Mouse (Mus musculus) v-Abl transformed pro-B cells (cell line): ENCODE data around the gene Tff1.

Experiments
- in situ Hi-C, 2 experiments: fragments of 400-800 bp; cut with MboI; formaldehyde crosslinking; loops; one replicate each; pipeline ENCODE4 v1.15.1; 2025; ENCODE audit not compliant: unreplicated experiment in 2 of 2

The Tff1 gene

DNA sequence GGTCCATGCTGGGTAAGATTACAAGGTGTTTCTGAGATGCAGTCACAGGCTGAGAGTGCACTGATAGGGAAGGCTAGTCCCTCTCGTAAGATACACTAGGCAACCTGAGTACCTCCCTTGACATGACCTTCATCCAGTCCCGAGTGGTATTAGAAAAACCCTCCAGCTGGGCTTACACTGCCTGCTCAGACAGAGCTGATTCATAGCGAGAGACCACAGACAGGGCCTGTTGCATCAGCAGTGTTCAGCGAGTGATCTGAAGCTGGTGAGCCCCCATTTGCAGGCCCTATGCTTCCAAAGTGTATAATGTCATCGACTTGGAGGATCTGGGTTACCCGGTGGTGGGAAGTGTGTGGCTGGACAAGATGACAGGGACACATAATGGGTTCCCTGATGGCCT is at the start of gene Tff1:
Gene Tff1, minus strand, starts transcription at position 151 of the 400 bp plus-strand sequence.
- in situ Hi-C loops, result no loop called here

DNA sequence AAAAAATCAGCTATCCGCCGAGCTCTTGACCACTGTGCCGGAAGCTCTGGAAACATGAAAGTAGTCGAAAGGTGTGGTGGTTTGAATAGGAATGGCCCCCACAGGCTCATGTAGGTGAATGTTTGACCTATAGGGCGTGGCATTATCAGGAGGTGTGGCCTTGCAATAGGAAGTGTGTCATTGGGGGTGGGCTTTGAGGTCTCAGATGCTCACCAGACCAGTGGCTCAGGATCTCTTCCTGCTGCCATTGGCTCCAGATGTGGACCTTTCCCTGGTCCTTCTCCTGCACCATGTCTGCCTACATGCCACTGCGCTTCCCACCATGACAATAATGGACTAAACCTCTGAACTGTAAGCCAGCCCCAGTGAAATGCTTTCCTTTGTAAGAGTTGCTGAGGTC is 46.8 kb upstream of the Tff1 start:
- in situ Hi-C loops, result no loop called here

DNA sequence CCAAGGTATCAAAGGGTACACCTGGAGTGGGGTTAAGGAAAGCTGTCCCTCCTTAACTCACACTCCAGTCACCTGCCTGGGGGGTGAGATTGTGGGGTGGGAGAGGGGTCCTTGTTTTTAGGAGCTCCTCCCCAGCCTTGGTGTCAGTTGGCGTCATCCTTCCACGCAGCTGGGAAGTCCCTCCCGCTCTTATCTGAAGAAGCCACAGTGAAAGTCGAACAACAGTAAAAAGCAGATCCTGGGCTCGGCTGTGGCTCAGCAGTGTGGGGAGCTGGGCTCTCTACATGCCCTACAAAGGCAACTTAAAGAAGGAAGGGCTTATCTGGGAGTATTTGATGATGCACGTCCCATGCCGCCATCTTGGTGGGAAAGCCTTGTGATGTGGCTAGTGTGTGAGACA is 45.2 kb upstream of the Tff1 start:
- in situ Hi-C loops, result no loop called here

DNA sequence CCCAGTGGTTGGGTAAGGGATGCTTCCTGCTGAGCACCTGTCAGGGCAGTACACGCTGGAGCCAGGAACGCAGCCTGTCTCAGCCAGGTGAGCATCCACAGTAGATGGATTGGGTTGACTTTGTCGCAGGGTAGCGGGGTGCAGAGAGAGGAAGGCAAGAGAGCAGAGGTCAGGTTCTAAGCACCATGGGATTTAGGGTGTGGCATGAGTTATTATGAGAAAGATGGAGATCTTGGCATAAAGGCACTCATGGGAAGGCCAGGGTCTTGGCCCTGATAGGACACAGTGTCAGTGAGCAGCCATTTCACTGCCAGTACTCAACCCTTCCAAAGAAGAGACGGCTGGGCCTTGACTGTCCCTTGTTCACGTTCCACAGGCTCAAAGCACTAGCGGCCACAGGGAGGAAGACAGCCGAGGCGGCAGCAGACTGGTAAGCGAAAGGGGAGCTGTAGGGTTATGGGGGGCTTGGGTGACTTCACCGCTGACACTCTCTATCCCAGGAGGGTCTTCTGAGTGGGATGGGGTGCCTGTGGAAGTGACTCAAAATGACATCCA is 44.4 kb upstream of the Tff1 start:
- in situ Hi-C loops, result no loop called here

DNA sequence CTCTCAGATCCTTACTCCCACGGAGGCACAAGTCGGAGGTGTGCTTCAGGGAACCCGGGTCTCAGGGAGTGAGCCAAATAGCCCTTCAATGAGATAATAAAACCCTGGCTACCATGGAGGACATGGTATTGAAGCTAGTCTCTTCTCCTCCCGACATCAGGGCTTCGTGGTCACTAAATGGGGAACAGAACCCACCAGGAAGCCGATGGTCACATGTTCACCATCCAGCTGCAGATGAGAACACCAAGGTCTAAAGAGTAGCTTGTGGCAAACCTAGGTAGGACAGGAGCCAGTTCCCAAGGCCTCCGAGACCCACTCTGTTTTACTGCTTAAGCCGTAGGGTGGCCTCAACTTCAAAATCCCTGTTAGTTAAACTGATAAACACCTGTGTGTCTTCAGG is 43.6 kb upstream of the Tff1 start:
- in situ Hi-C loops, result no loop called here

DNA sequence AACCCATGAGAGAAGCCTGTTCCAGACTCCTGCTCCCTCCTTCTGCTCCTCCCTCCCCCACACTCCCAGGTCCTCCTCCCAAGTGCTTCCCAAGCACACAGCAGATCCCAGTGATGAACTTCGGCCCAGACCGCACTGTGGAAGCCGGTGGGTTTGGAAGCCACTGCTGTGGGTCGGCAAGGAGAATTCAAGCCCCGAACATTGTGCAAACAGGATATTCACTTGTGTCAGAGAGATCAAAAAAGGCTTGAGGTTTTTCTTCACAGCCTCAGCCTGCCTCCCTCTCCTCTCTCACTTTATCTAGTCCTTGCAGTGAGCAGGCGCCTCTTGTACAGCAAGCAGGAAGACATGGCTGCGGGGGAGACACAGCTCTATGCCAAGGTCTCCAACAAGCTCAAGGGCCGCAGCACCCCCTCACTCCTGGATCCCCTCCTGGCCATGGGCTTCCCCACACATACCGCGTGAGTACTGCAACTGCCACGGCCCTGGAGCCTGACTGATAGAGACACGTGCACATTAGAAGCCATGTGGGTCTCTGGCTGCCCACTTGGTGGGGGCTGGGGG is 42.8 kb upstream of the Tff1 start, which contains the start of gene Ubash3a:
Gene Ubash3a, plus strand, starts transcription at position 103 of the 564 bp plus-strand sequence.
- in situ Hi-C loops, result no loop called here

DNA sequence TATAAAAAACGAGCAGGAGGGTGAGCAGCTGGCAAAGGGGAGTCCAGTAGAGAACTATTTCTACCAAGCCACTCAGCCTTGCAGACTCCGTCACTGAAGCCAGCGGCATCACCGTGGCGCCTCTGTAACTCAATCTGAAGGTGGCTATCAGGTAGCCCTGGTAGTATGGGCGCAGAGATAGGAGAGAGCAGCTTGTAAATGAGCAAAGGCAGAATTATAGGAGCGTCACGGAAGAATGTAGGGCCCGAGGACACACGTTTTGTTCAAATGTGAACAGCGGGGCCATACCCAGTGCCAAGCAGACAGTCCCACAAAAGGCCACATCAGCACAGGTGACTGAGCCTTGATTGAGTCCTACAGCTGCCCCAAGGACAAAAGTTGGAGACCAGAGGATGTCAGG is 33.8 kb upstream of the Tff1 start, which contains the start of gene Tmprss3:
Gene Tmprss3, minus strand, starts transcription at position 101 of the 400 bp plus-strand sequence.
- in situ Hi-C loops, result loop anchor here in 1 of 2 experiments (5.0 kb wide), 1 partner anchor 48 kb away; no protein-coding TSS in a partner anchor

DNA sequence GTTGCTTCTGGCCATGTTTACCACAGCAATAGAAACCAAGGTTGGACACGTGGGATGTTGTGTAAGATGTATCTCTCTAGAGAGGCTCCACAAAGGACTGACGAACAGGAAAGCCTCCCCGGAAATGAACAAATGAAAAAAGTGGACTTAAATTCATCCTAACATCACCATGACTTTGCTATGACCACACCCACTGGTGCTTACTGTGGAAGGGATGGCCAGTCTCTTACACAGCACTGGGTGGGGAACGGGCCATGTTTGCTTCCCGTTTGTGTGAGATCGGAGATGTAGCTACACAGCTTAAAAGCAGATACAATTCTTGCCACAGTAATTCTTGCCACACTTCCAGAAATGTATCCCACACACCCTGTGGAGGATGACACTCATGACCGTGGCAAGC is 31.2 kb upstream of the Tff1 start:
- in situ Hi-C loops, result loop anchor here in 1 of 2 experiments (5.0 kb wide), 1 partner anchor 51 kb away; no protein-coding TSS in a partner anchor

DNA sequence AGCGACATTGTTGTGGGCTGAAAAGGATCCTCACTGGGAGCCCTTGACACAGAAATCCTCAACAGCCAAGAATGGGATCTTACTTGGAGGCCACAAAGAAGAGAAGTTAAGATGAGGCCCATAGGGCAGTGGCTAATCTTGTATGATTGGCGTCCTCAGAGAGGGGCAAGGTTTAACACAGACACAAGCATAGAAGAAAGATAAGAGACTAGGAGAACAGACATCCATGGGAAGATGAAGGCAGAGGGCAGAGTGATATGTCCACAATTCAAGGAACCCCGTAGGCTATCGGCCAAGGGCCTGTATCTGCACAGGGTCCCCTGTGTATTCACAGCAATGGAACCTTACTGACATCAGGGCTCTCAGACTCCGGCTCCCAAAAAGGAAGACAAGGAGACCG is 30.1 kb upstream of the Tff1 start:
- in situ Hi-C loops, result loop anchor here in 1 of 2 experiments (5.0 kb wide), 1 partner anchor 52 kb away; no protein-coding TSS in a partner anchor

DNA sequence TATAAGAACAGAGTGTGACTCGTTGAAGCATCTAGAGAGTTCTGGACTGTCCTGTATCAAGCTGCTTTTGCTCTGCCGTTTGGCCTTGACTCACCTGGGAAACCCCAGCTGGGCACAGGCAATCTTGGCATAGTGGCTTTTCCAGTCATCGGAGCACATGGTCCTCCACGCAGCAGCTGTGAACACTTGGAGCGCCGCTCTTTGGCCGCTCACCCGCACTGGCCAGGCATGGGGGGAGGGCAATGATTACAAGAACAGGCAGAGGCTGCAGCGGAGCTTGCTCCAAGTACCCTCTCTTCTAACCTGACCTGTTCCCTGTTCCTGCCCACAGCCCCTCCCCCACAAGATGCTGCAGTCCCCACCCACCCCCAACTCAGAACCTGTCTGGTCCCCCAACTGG is 28.3 kb upstream of the Tff1 start:
- in situ Hi-C loops, result no loop called here

DNA sequence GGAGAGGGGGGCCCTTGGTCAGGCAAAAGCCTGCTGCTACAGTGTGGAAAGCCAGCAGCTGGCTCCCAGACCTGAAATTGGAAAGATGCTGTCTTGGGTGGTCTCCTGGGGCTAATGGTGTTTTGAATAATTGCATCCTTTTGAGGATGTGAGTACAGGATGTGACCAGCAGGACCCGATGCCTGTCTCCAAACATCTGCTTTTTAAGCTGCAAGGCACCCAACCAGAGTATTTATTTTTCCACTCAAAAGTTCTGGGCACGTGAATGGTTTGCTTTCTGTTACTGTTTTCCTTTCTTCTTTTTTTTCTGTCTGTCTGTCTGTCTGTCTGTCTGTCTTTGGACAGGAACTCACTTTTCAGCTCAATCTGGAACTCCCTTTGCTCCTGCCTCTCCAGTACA is 27.6 kb upstream of the Tff1 start:
- in situ Hi-C loops, result no loop called here

DNA sequence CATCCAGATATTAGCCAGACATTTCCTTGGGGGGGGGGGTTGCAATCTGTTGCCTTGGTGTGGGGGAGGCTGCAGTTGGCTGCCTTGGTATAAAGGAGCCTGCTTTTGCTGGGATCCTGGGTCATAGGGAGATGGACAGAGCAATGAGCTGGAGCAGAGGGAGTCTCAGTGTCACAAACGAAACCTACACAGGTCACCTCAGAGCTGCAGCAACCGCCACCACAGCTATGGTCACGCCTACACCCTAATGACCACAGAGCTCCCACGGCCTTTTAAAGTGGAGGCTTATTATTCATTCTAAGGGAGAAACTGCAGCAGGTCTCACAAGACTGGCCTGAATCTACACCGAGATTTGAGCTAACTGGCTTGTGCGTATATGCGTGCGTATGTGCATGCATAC is 26.7 kb upstream of the Tff1 start:
- in situ Hi-C loops, result no loop called here

DNA sequence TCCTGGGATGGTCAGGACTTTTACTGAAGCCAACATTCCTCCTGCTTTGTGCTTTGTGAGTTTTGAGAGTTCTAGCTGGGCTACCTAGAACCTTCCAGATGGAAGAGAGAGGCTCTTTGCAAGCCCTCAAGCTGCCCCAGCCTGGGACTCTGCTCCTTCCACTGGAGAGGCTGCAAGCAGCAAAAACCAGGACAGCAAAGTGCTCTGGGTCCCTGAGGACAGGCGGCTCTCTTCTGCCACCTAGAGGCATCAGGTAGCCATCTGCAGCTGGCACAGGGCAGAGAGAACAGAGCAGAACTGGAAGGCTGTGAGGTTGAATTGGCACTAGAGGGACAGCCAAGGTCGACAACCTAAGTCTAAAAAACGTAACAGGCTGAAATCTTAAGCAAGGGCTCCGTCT is 22.3 kb upstream of the Tff1 start:
- in situ Hi-C loops, result loop anchor here (5.0 kb wide), 2 partner anchors 60 to 170 kb away; no protein-coding TSS in a partner anchor

DNA sequence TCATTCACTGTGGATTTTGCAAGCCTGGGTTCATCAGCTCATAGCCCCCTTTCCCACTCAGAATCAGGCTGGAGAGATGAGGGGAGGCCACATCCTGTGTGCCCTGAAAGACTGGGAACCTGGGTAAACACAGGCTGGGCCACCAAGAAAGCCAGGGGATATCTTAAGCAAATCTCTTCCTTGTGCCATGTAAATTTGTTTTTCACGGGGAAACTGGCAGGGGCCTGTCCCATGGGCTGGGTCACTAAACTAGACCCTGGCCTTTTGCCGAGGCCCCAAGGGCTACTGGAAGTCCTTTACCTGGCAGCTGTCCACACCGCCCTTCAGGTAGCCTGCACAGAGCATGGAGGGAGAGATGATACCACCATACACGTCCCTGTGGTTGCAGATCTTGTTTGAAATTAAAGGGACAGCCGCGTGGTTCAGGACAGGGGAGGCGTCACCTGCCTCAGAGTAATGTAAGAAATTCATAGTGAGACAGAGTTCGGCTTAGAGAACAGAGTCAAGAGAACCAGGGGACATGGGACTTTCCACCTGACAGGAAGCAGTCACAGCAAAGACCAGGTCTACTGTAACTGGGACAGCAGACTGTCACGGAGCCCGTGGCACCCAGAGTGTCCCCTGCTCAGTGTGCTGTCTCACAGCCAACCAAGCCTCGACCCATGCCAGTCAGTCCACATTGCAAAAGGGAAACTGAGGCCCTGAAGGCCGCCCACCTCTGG is 19.4 kb upstream of the Tff1 start:
- in situ Hi-C loops, result loop anchor here (5.0 kb wide), 1 partner anchor 42 kb away; the partner anchor contains the start of gene Tff2 (in 2 of the 2)

DNA sequence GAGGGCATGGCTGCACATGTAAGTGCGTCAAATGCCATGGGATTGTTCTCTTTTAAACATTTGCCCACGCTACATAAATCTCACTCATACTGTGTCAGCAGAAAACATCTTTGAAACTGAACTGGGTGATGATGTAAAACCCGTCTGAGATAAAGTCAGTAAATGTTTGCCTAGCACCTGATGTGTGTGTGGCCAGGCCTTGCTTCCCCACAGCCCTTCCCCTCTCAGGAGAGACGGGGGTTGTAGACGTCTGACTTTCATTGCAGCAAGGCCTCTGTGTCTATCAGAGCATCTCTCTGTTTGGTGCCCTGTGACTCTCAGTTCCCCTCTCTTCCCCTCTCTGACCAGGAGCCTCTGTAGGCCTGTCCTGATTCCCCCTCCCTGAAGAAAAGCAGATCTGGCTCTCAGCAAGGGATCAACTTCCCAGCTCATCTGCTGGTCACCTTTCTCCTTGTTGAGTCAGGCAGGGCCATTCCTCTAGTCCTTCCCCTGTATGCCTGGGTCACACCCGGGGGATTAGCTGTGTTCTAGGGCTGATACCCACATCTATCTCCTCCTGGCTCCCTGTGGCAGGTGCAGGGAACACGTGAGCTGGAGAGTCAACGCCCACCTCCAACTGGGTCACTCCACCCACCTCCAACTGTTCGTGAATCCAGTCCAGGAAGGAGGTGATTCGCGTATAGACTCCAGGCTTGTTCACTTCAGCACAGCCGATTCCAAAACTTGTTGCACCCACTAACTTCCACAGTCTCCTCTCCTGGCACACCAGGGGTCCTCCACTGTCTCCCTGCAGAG is 18.3 kb upstream of the Tff1 start:
- in situ Hi-C loops, result loop anchor here (5.0 kb wide), 1 partner anchor 41 kb away; the partner anchor contains the start of gene Tff2 (in 2 of the 2)

DNA sequence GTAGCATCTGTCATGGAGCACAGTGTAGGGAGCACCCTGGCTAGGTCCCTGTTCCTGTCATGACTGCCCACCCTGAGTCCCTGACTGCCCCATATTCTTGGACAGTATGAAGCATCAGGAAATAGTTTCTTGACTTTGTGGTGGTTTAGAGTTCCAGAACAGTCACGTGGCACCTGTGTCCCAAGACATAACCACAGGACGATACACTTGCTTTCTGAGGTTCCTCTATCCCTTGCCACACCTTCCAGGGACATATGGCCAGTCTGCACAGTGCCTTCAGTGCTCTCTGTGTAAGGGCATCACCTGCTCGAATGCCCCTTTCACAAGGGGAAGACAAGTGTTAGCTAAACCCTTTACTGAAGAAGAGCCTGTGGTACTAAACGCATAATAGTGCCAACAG is 16.4 kb upstream of the Tff1 start:
- in situ Hi-C loops, result loop anchor here (5.0 kb wide), 1 partner anchor 39 kb away; the partner anchor contains the start of gene Tff2 (in 2 of the 2)

DNA sequence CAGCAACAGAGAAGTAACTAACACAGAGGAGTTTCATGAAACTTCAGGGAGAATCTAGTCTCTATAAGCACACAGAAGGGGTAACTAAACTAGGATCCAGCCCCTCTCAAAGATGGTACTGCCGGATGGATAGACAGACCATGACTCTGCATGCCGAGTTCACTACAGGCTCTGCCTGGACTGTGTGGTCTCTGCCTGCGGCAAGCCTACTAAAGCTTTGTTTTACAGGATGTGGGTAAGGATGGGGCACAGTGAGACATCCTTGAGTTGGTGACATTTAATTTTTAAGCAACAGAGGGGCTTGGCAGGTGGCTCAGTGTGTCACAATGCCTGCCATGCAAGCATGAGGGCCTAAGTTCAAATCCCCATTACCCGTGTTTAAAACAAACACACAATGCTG is 11.2 kb upstream of the Tff1 start:
- in situ Hi-C loops, result no loop called here

DNA sequence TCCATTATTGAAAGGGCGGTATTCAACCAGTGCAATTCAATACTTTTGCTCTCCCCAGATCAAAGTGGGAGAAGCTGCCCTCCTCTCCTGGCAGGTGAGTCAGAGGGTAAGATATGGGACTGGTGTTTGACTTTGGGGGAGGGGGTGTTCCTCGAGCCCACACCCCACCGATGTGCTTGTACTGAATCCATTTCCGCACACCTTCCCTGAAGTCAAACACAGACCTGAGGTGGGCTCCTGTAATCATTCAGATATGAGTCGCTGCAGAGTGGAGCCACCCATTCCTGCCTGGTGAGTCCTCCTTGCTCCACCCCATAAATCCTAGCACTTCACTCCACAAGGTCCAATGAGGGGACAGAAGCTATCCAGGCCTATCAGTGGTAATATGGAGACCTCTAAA is 4.7 kb upstream of the Tff1 start:
- in situ Hi-C loops, result no loop called here

DNA sequence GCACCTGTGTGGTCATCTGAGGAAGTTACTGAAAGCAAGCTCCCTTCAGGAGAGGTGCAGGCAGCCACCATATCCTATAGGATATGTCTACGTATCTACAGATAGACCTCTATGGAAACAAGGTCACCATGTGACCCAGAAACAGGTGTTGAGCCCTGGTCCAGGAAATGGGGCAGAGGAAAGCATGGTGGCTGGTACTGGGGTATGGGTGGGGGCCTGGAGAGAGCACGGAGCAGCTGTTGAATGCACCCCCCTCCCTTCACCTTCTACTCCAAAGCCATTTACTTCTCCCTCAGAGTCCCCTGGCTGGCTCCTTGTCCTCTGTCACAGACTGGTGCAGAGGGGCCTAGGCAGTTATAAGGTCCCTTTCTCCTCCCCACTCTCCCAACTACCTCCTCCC is 1.3 kb downstream of the Tff1 start:
- in situ Hi-C loops, result no loop called here

DNA sequence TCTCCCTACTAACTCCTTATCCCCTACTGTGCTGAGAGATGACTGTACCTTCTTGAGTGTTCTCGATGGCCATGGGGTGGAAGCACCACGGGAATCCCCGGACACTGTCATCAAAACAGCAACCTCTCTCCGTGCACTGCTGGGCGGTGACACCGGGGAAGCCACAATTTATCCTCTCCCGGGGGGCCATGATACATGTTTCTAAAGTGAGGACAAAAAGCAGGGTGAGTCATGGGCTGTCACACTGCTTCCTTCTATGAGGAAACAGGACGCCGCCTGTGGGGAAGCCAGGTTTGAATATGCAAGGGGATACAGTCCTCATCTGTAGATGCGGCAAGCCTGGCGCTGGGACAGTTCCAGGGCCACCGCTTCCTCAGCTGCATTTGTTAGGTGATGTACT is 2.5 kb downstream of the Tff1 start:
- in situ Hi-C loops, result no loop called here

DNA sequence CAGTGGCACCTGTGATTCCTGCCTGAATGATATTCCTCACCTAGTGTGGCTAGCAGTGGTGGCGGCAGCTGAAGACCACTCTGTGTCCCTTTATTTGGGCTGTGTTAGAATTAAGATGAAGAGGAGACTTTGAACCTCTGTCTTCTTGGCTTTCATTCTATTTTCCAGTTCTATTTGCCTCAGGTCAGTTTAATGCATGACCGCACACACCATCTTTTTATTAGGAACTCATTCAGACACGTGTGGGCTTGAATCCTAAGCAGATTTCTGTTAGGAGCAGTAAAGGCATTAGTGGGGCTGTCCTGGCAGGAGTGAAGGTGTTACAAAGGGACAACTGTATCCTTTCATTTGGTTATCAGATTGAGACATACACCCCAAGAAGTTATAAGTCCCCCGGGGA is 4.8 kb downstream of the Tff1 start:
- in situ Hi-C loops, result no loop called here
